ENCODE assay signal across 15 mouse cellular contexts in genomic region chr3:129639701-129640100, GRCm38 (mm10).
DNase-seq lines count a peak whose midpoint lies in the region; ATAC-seq and TF ChIP-seq lines count a peak whose summit lies in the region.
"Had no signal": no experiment of that assay in that cellular context is flagged by ENCODE, and none has a peak within 500 bp of the region (broad histone marks: within the 10 kb centered on the region; RNA-seq: fewer than 3 reads in every experiment).

No protein-coding gene starts in this region.

- H3K36me3 ChIP-seq in lung, embryonic 14.5 days (ENCODE audit: insufficient read depth) = no peaks in the 10 kb centered on the region
- no peaks in the 10 kb centered on the region for H3K36me3 ChIP-seq in embryonic facial prominence, embryonic 14.5 days (ENCODE audit: control insufficient read depth, insufficient read depth, low read length)
- no peaks in the 10 kb centered on the region for H3K36me3 ChIP-seq in hindbrain, embryonic 13.5 days
- H3K36me3 ChIP-seq in limb, embryonic 15.5 days = no peaks in the 10 kb centered on the region
- H3K36me3 ChIP-seq in kidney, embryonic 15.5 days = 0 out of 2 replicates have a peak, but pooled peaks cover 9% of the 10 kb centered on the region
- H3K36me3 ChIP-seq: liver, embryonic 13.5 days had no signal

- H3K9me3 ChIP-seq in lung, embryonic 14.5 days (ENCODE audit: low read depth, low read length) = no peaks in the 10 kb centered on the region
- no peaks in the 10 kb centered on the region for H3K9me3 ChIP-seq in embryonic facial prominence, embryonic 14.5 days (ENCODE audit: control insufficient read depth, low read length)
- H3K9me3 ChIP-seq in hindbrain, embryonic 13.5 days = no peaks in the 10 kb centered on the region
- H3K9me3 ChIP-seq in limb, embryonic 15.5 days = no peaks in the 10 kb centered on the region
- H3K9me3 ChIP-seq in kidney, embryonic 15.5 days (replicated peaks) = no peaks in the 10 kb centered on the region
- H3K9me3 ChIP-seq: liver, embryonic 13.5 days had no signal

- no peak for TF ChIP-seq CTCF in lung, embryonic 14.5 days (IDR thresholded peaks at IDR 0.05; ENCODE audit: low read depth)

- WGBS in lung, embryonic 14.5 days = 28% methylated on average over 5 of the region's 5 CpGs
- 58% methylated on average over 5 of the region's 5 CpGs for WGBS in embryonic facial prominence, embryonic 14.5 days
- WGBS in hindbrain, embryonic 13.5 days = 68% methylated on average over 5 of the region's 5 CpGs
- WGBS in limb, embryonic 15.5 days = 64% methylated on average over 5 of the region's 5 CpGs
- WGBS in kidney, embryonic 15.5 days = 62% methylated on average over 5 of the region's 5 CpGs

- peak; percentile 59 for DNase-seq in lung, embryonic 14.5 days
- DNase-seq in lung, postnatal 36 days = no peak
- no peak for DNase-seq in embryonic facial prominence, embryonic 14.5 days (ENCODE audit: low spot score)
- DNase-seq in thymus, postnatal 36 days = no peak
- DNase-seq: cerebellum, adult 8-10 months; gastrocnemius, postnatal 14 days; heart, adult 18-20 months; kidney, adult 11 months; layer of hippocampus, postnatal 36 days; liver, embryonic 13.5 days had no signal

- no peak overlapping the region for H3K9ac ChIP-seq in lung, embryonic 14.5 days
- no peak overlapping the region for H3K9ac ChIP-seq in embryonic facial prominence, embryonic 14.5 days (ENCODE audit: low read depth, low read length)
- H3K9ac ChIP-seq in hindbrain, embryonic 13.5 days = no peak overlapping the region
- H3K9ac ChIP-seq in limb, embryonic 15.5 days = no peak overlapping the region
- no peak overlapping the region for H3K9ac ChIP-seq in kidney, embryonic 15.5 days
- H3K9ac ChIP-seq: liver, embryonic 13.5 days had no signal

- H3K27me3 ChIP-seq in lung, embryonic 14.5 days (ENCODE audit: insufficient read depth, low read length) = no peaks in the 10 kb centered on the region
- no peaks in the 10 kb centered on the region for H3K27me3 ChIP-seq in embryonic facial prominence, embryonic 14.5 days (replicated peaks; ENCODE audit: control insufficient read depth, insufficient read depth, low read length)
- H3K27me3 ChIP-seq in hindbrain, embryonic 13.5 days = no peaks in the 10 kb centered on the region
- H3K27me3 ChIP-seq in limb, embryonic 15.5 days = no peaks in the 10 kb centered on the region
- no peaks in the 10 kb centered on the region for H3K27me3 ChIP-seq in kidney, embryonic 15.5 days
- H3K27me3 ChIP-seq: liver, embryonic 13.5 days had no signal

- ATAC-seq in lung, embryonic 14.5 days (ENCODE audit: insufficient read depth) = peak; percentile 55
- no peak for ATAC-seq in embryonic facial prominence, embryonic 14.5 days (ENCODE audit: low read depth)
- no peak for ATAC-seq in hindbrain, embryonic 13.5 days (ENCODE audit: low FRiP score)
- no peak for ATAC-seq in limb, embryonic 15.5 days (ENCODE audit: insufficient number of reproducible peaks, low FRiP score, low TSS enrichment, low read depth)
- no peak for ATAC-seq in kidney, embryonic 15.5 days (replicated peaks; ENCODE audit: low FRiP score)
- ATAC-seq: lung, postnatal 0 days had no signal

- no peak overlapping the region for H3K27ac ChIP-seq in lung, embryonic 14.5 days (ENCODE audit: low read depth)
- peak overlapping the region; percentile 71; the same call in 1 of the 2 replicates for H3K27ac ChIP-seq in embryonic facial prominence, embryonic 14.5 days (replicated peaks; ENCODE audit: low read depth, low read length)
- H3K27ac ChIP-seq in hindbrain, embryonic 13.5 days = peak overlapping the region; percentile 44
- peak overlapping the region; percentile 54 for H3K27ac ChIP-seq in limb, embryonic 15.5 days
- H3K27ac ChIP-seq in kidney, embryonic 15.5 days = no peak overlapping the region
- H3K27ac ChIP-seq: kidney, postnatal 0 days; liver, embryonic 13.5 days had no signal

- no peak overlapping the region for H3K4me3 ChIP-seq in lung, embryonic 14.5 days (ENCODE audit: low read depth, low read length)
- H3K4me3 ChIP-seq in embryonic facial prominence, embryonic 14.5 days (ENCODE audit: low read depth, low read length) = no peak overlapping the region
- no peak overlapping the region for H3K4me3 ChIP-seq in hindbrain, embryonic 13.5 days
- H3K4me3 ChIP-seq in limb, embryonic 15.5 days = no peak overlapping the region
- no peak overlapping the region for H3K4me3 ChIP-seq in kidney, embryonic 15.5 days (replicated peaks)
- H3K4me3 ChIP-seq: liver, embryonic 13.5 days had no signal

- H3K4me2 ChIP-seq in lung, embryonic 14.5 days = no peak overlapping the region
- no peak overlapping the region for H3K4me2 ChIP-seq in embryonic facial prominence, embryonic 14.5 days (ENCODE audit: low read depth, low read length)
- no peak overlapping the region for H3K4me2 ChIP-seq in hindbrain, embryonic 13.5 days
- H3K4me2 ChIP-seq in limb, embryonic 15.5 days = no peak overlapping the region
- no peak overlapping the region for H3K4me2 ChIP-seq in kidney, embryonic 15.5 days
- H3K4me2 ChIP-seq: liver, embryonic 13.5 days had no signal

- peaks cover 8% of the 10 kb centered on the region; the same call in 1 of the 2 replicates for H3K4me1 ChIP-seq in lung, embryonic 14.5 days (ENCODE audit: insufficient read depth)
- H3K4me1 ChIP-seq in embryonic facial prominence, embryonic 14.5 days (ENCODE audit: control insufficient read depth, insufficient read depth, low read length) = peaks cover 11% of the 10 kb centered on the region; the same call in 1 of the 2 replicates
- H3K4me1 ChIP-seq in hindbrain, embryonic 13.5 days (replicated peaks) = peaks cover 17% of the 10 kb centered on the region
- H3K4me1 ChIP-seq in limb, embryonic 15.5 days = peaks cover 4% of the 10 kb centered on the region; the same call in 1 of the 2 replicates
- H3K4me1 ChIP-seq in kidney, embryonic 15.5 days = peaks cover 3% of the 10 kb centered on the region; the same call in 1 of the 2 replicates
- H3K4me1 ChIP-seq: liver, embryonic 13.5 days had no signal

Comparison
In these comparisons a context has a peak if more than half of its experiments do, and no peak if none do; other contexts are left out.
1. H3K27ac ChIP-seq: peak in embryonic facial prominence, embryonic 14.5 days (single experiment), hindbrain, embryonic 13.5 days (single experiment) and limb, embryonic 15.5 days (single experiment); none in lung, embryonic 14.5 days (single experiment) and kidney, embryonic 15.5 days (single experiment).